Mouse (Mus musculus) heart, postnatal 0 days (tissue): ENCODE measurements around the gene Slc6a16.

Experiments used
- CTCF ChIP-seq: IDR thresholded peaks from 2 replicates; pipeline ENCODE4 v1.5.1; 2016; ENCODE audit warnings: antibody characterized with exemption, control low read depth, low read depth
- EP300 ChIP-seq: IDR thresholded peaks from 2 replicates; pipeline ENCODE4 v1.6.1; 2016; ENCODE audit warnings: antibody characterized with exemption, low read depth

DNA sequence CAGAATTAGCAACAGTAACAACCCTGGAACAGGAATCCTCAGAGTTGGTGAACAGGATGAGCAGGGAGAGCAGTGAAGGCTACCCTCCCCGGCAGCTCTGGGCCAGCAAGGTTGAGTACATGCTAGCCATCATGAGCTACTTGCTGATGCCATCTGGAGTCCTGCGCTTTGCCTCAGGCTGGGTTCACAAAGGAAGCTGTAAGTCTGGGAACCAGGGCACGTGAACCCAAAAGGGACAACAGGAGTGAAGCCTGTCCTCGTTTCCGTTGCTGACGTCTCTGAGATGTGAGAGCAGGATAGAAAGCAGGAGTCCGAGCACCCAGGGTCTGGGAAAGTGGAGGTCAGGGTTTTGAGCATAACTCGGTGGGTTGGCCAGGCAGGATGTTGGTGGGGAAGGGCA, 18.4 kb downstream of the Slc6a16 start:
- no peak for TF ChIP-seq CTCF
- no peak for TF ChIP-seq EP300
